Mouse (Mus musculus) heart, postnatal 0 days (tissue): ENCODE measurements around the gene Kif22. TPM values are rescaled to one million over a fixed set of nuclear protein-coding genes. Genes with fewer than 3 reads are reported as not detected.

Experiments used
- ATAC-seq: fragments of 200-750 bp; cut with Nextera tagmentation; 2 replicates; pipeline ENCODE4 v1.8.0; 2017; ENCODE audit warnings: low read depth, moderate number of reproducible peaks, moderate library complexity; ENCODE audit not compliant: insufficient read depth
- DNase-seq: peaks from one replicate; pipeline ENCODE4 v3.0.0-alpha.2; 2016; ENCODE audit warnings: low spot score
- H3K27ac ChIP-seq: fragments of 300-500 bp; sonication (generic); 2 replicates; pipeline ENCODE4 v1.5.1; 2014; ENCODE audit warnings: low read depth, mild to moderate bottlenecking
- H3K27me3 ChIP-seq: fragments of 300-500 bp; sonication (generic); 2 replicates; pipeline ENCODE4 v1.6.1; 2014; ENCODE audit warnings: low read length, mixed read lengths; ENCODE audit not compliant: control insufficient read depth, insufficient read depth
- H3K36me3 ChIP-seq: fragments of 300-500 bp; sonication (generic); replicated peaks from 2 replicates; pipeline ENCODE4 v1.6.1; 2014; ENCODE audit warnings: low read length, mixed read lengths; ENCODE audit not compliant: control insufficient read depth, insufficient read depth
- H3K4me1 ChIP-seq: fragments of 300-500 bp; sonication (generic); 2 replicates; pipeline ENCODE4 v1.6.1; 2014; ENCODE audit warnings: antibody characterized with exemption; ENCODE audit not compliant: control insufficient read depth, insufficient read depth
- H3K4me2 ChIP-seq: fragments of 300-500 bp; sonication (generic); 2 replicates; pipeline ENCODE4 v1.6.1; 2014; ENCODE audit warnings: low read depth, mild to moderate bottlenecking, low read length, moderate library complexity
- H3K4me3 ChIP-seq: fragments of 300-500 bp; sonication (generic); 2 replicates; pipeline ENCODE4 v1.5.1; 2014; ENCODE audit warnings: low read depth, low read length
- H3K9ac ChIP-seq: fragments of 300-500 bp; sonication (generic); replicated peaks from 2 replicates; pipeline ENCODE4 v1.6.1; 2014; ENCODE audit warnings: low read depth, low read length, mixed read lengths
- H3K9me3 ChIP-seq: fragments of 300-500 bp; sonication (generic); replicated peaks from 2 replicates; pipeline ENCODE4 v1.6.1; 2016; ENCODE audit warnings: low read length; ENCODE audit not compliant: control insufficient read depth
- CTCF ChIP-seq: IDR thresholded peaks from 2 replicates; pipeline ENCODE4 v1.5.1; 2016; ENCODE audit warnings: antibody characterized with exemption, control low read depth, low read depth
- EP300 ChIP-seq: IDR thresholded peaks from 2 replicates; pipeline ENCODE4 v1.6.1; 2016; ENCODE audit warnings: antibody characterized with exemption, low read depth
- WGBS: fragments of 180-500 bp; shearing (Covaris S2); extraction: QIAGEN DNeasy Blood & Tissue Kit; methylation state at CpG from one replicate; pipeline ENCODE4 v1.1.7; 2014; 5-methylcytosine and 5-hydroxymethylcytosine counted together
- polyA plus RNA-seq: library from polyadenylated mRNA; unstranded; fragments of >200 nt; fragmentation: Nextera tagmentation; extraction: Ambion mirVana; gene quantifications from 2 replicates; pipeline ENCODE4 v1.2.1, GENCODE M21; 2015
- total RNA-seq: library from RNA; depleted of rRNA; stranded (reverse); fragments of >200 nt; gene quantifications from 2 replicates; pipeline ENCODE4 v1.2.3, GENCODE M21; 2014; ENCODE audit warnings: low replicate concordance; rRNA removed

Gene Kif22
- 20.9 and 43.1 TPM in 2 replicates for total RNA-seq
- polyA plus RNA-seq, result 22.4 and 22.8 TPM in 2 replicates

- under 1% methylated on average over 53 of the region's 53 CpGs for WGBS
- H3K9me3 ChIP-seq, result 0 out of 2 replicates have a peak, but pooled peaks cover 2% of the 10 kb centered on the region
- H3K9ac ChIP-seq, result peak within 1 kb of the TSS; percentile 84
- H3K4me2 ChIP-seq, result peak within 1 kb of the TSS; percentile 98
- DNase-seq (peak; percentile 85), ATAC-seq (peak; percentile 92)
- peaks cover 15% of the 10 kb centered on the region; the same call in 1 of the 2 replicates for H3K4me1 ChIP-seq
- H3K36me3 ChIP-seq, result 0 out of 2 replicates have a peak, but pooled peaks cover 11% of the 10 kb centered on the region
- TF ChIP-seq EP300, result no peak
- TF ChIP-seq CTCF, result no peak
- H3K27ac ChIP-seq, result peak within 1 kb of the TSS; percentile 79
- peak within 1 kb of the TSS; percentile 97 for H3K4me3 ChIP-seq
- H3K27me3 ChIP-seq, result no peaks in the 10 kb centered on the region
Observed at GRCm38 (mm10) chr7:127041851-127042672, at the start of gene Kif22. Gene Kif22, minus strand, starts transcription at chr7:127042471.

GRCm38 (mm10) chr7:127091114-127091896, 49.0 kb upstream of the Kif22 start, which contains the start of gene AI467606:
Gene AI467606, plus strand, starts transcription at chr7:127091359.
- Histone ChIP-seq H3K27ac (peak within 1 kb of the TSS; percentile 60; the same call in 1 of the 2 replicates), H3K9ac (no peak within 1 kb of the TSS; the same call in 1 of the 2 replicates), H3K36me3 (no peaks in the 10 kb centered on the region), H3K4me2 (peak within 1 kb of the TSS; percentile 32; the same call in 1 of the 2 replicates), H3K9me3 (no peaks in the 10 kb centered on the region), H3K4me3 (peak within 1 kb of the TSS; percentile 30; the same call in 1 of the 2 replicates), H3K27me3 (no peaks in the 10 kb centered on the region), H3K4me1 (peaks cover 9% of the 10 kb centered on the region; the same call in 1 of the 2 replicates)
- DNase-seq (no peak), ATAC-seq (no peak)
- TF ChIP-seq EP300 (no peak), CTCF (no peak)
- 62% methylated on average over 16 of the region's 16 CpGs for WGBS

GRCm38 (mm10) chr7:127090154-127091113, 48.2 kb upstream of the Kif22 start:
- Histone ChIP-seq H3K4me1 (peaks cover 9% of the 10 kb centered on the region; the same call in 1 of the 2 replicates), H3K4me3 (no peak overlapping the region), H3K27me3 (no peaks in the 10 kb centered on the region), H3K9me3 (no peaks in the 10 kb centered on the region), H3K36me3 (no peaks in the 10 kb centered on the region), H3K27ac (peak overlapping the region; percentile 60; the same call in 1 of the 2 replicates), H3K9ac (no peak overlapping the region), H3K4me2 (peak overlapping the region; percentile 31; the same call in 1 of the 2 replicates)
- DNase-seq, result no peak
- TF ChIP-seq EP300 (no peak), CTCF (no peak)
- no peak for ATAC-seq
- WGBS, result 79% methylated on average over 20 of the region's 20 CpGs

GRCm38 (mm10) chr7:127088901-127089845, 46.9 kb upstream of the Kif22 start:
- 18% methylated on average over 27 of the region's 27 CpGs for WGBS
- Histone ChIP-seq H3K36me3 (no peaks in the 10 kb centered on the region), H3K9ac (0 out of 2 replicates have a peak overlapping the region, but pooled peaks have one; percentile 26), H3K27me3 (no peaks in the 10 kb centered on the region), H3K4me3 (peak overlapping the region; percentile 25), H3K4me1 (peaks cover 9% of the 10 kb centered on the region; the same call in 1 of the 2 replicates), H3K9me3 (no peaks in the 10 kb centered on the region), H3K4me2 (peak overlapping the region; percentile 51), H3K27ac (peak overlapping the region; percentile 48; the same call in 1 of the 2 replicates)
- TF ChIP-seq CTCF, result no peak
- TF ChIP-seq EP300, result no peak
- ATAC-seq (no peak), DNase-seq (no peak)
